ENCODE assay signal across 11 mouse cellular contexts in genomic region chr17:12754243-12755007, GRCm38 (mm10). TPM values are rescaled to one million over a fixed set of nuclear protein-coding genes. Genes with fewer than 3 reads are reported as not detected.
DNase-seq lines count a peak whose midpoint lies in the region; ATAC-seq and TF ChIP-seq lines count a peak whose summit lies in the region.
"Had no signal": no experiment of that assay in that cellular context is flagged by ENCODE, and none has a peak within 500 bp of the region (broad histone marks: within the 10 kb centered on the region; RNA-seq: fewer than 3 reads in every experiment).

No protein-coding gene starts in this region.

- H3K4me2 ChIP-seq in heart, embryonic 16.5 days (ENCODE audit: low read depth, low read length), result peak overlapping the region; percentile 26; the same call in 1 of the 2 replicates
- H3K4me2 ChIP-seq: lung, embryonic 15.5 days had no signal

- no peak overlapping the region for H3K4me3 ChIP-seq in heart, embryonic 16.5 days (ENCODE audit: low read length)
- peak overlapping the region; percentile 41 for H3K4me3 ChIP-seq in bone marrow macrophage, adult 2 months (ENCODE audit: insufficient read depth, low read length)
- H3K4me3 ChIP-seq: lung, embryonic 15.5 days had no signal

- ATAC-seq in heart, embryonic 16.5 days (replicated peaks; ENCODE audit: extremely low read depth, insufficient read depth, low FRiP score), result no peak
- peak; percentile 68 for ATAC-seq in megakaryocyte progenitor cell, adult 5-6 weeks (replicated peaks; ENCODE audit: poor library complexity)
- ATAC-seq: hindbrain, embryonic 16.5 days had no signal

- H3K27me3 ChIP-seq in heart, embryonic 16.5 days (ENCODE audit: control insufficient read depth, insufficient read depth, low read length), result no peaks in the 10 kb centered on the region
- H3K27me3 ChIP-seq: lung, embryonic 15.5 days had no signal

- H3K9me3 ChIP-seq in heart, embryonic 16.5 days (replicated peaks; ENCODE audit: control insufficient read depth, low read length), result no peaks in the 10 kb centered on the region
- H3K9me3 ChIP-seq: lung, embryonic 15.5 days had no signal

- 26% methylated on average over 3 of the region's 3 CpGs for WGBS in heart, embryonic 16.5 days

- peaks cover 100% of the 10 kb centered on the region for H3K4me1 ChIP-seq in heart, embryonic 16.5 days (ENCODE audit: control insufficient read depth, insufficient read depth, low read length)
- peaks cover 83% of the 10 kb centered on the region for H3K4me1 ChIP-seq in bone marrow macrophage, adult 2 months (ENCODE audit: control insufficient read depth, insufficient read depth, low read length)

- H3K36me3 ChIP-seq in heart, embryonic 16.5 days (ENCODE audit: control insufficient read depth, insufficient read depth), result peaks cover 6% of the 10 kb centered on the region; the same call in 1 of the 2 replicates

- DNase-seq in heart, adult 9 months (ENCODE audit: low spot score in 2 of 2), result no peak
- peak; percentile 26 for DNase-seq in CD4-positive, CD25-positive, alpha-beta regulatory T cell, adult 2 months (ENCODE audit: low read depth, low spot score)
- no peak for DNase-seq in right cerebral cortex, postnatal 4 days
- DNase-seq in spleen, postnatal 10 days (ENCODE audit: low spot score in 2 of 2), result no peak
- DNase-seq: layer of hippocampus, adult 9-11 months; right cerebral cortex, postnatal 14 days had no signal

- no peak for TF ChIP-seq CTCF in bone marrow macrophage, adult 2 months (IDR thresholded peaks at IDR 0.05; ENCODE audit: low read depth, low read length)

- TF ChIP-seq POLR2A in bone marrow macrophage, adult 2 months (IDR thresholded peaks at IDR 0.05; ENCODE audit: borderline replicate concordance, low read depth, low read length), result no peak

- H3K9ac ChIP-seq in heart, embryonic 16.5 days (ENCODE audit: low read length), result peak overlapping the region; percentile 46
- H3K9ac ChIP-seq: lung, embryonic 15.5 days had no signal

- H3K27ac ChIP-seq in heart, embryonic 16.5 days (ENCODE audit: low read length), result peak overlapping the region; percentile 41
- H3K27ac ChIP-seq in bone marrow macrophage, adult 2 months (ENCODE audit: insufficient read depth, low read depth, low read length), result peak overlapping the region; percentile 98
- H3K27ac ChIP-seq: lung, embryonic 15.5 days had no signal

RNA-seq across cellular contexts. Expression of gene Igf2r, which starts 15.0 kb away (rescaled TPM):
- 98.0 and 133 TPM in 2 replicates for polyA plus RNA-seq in heart, embryonic 16.5 days (2015; fragmentation: Nextera tagmentation; extraction: Ambion mirVana)
- polyA plus RNA-seq in bone marrow macrophage, adult 2 months (2012; ENCODE audit: insufficient read depth, insufficient read length, missing spikeins), result 31.0 and 36.5 TPM in 2 replicates
- total RNA-seq in megakaryocyte progenitor cell, adult 5-6 weeks (2015), result 1.2 and 2.6 TPM in 2 replicates
- total RNA-seq in megakaryocyte progenitor cell, adult 5-6 weeks (2017), result 3.0 and 4.1 TPM in 2 replicates
